Mouse (Mus musculus): Measurements from ENCODE around the gene Gm14548.
"Not testable (repeated sequence)": the region's sequence is repeated elsewhere in the genome, so short reads cannot be mapped to it uniquely, and the experiment has no call there.

Gm14548 gene

DNA sequence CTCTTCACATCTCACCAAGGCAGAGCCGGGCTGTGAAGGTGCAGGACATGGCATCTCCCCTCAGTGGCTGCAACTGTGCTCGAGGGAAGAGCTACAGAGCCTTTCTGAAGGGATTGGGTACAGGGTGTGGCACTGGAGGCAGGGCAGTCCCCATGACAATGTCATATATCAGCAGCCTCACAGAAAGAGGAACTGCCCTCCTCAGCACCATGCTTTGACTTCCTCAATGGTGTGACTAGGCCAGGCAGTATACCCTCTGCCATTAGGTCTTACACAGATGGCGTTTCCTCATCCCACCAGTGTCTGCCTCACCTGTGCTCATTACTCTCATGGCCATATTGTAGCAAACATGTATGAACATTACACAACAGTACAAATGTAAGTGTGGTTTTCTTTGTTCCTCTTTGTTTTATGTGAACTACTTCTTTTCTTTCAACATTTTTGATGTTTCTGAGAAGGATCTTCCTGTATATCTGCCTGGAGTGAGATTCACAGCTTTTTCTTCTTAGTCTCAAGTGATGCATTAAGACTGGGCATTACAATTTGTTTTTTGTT is at the start of gene Gm14548:
Gm14548 (minus strand) TSS at position 85 of the 555 bp plus-strand sequence.
- not testable (repeated sequence) for DNase-seq (ENCODE audit: low spot score)

DNA sequence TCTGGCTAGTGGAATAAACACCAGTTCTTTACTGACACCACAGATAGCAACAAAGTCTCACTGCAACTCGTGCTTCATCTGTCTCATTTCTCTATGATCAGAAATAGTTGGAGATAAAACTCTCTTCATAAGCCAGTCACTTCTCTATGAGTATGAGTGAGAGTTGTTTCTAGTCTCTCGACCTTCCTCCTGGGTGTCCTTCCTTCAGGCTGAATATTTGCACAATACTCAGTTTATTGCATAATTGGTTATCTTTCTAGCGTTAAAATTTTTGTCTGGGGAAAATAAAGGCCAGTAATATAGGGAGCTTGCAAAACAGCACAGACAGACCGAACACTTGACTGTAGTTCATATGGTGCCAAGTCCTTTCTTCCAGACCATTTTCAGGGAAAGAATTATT is 48.2 kb upstream of the Gm14548 start:
- DNase-seq (ENCODE audit: low spot score) = no peak

DNA sequence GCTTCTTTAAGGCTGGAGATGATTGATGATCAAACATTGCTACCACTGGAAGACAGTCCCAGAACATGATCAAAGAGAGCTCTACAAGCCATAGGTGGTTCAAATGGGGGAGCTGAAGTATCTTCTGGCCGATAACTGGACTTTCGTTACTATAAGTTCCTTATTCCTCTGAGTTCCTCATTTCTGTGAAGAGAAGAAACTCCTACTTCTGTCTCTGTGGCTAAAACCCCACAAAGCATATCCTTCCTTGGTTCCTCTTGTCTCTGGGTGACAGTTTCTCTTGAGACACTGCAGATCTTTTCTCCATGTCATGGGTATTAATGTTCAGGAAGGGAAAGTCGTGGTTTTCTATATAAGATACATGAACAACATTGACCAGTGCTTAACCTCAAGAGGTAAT is 43.0 kb upstream of the Gm14548 start:
- no peak for DNase-seq (ENCODE audit: low spot score)

DNA sequence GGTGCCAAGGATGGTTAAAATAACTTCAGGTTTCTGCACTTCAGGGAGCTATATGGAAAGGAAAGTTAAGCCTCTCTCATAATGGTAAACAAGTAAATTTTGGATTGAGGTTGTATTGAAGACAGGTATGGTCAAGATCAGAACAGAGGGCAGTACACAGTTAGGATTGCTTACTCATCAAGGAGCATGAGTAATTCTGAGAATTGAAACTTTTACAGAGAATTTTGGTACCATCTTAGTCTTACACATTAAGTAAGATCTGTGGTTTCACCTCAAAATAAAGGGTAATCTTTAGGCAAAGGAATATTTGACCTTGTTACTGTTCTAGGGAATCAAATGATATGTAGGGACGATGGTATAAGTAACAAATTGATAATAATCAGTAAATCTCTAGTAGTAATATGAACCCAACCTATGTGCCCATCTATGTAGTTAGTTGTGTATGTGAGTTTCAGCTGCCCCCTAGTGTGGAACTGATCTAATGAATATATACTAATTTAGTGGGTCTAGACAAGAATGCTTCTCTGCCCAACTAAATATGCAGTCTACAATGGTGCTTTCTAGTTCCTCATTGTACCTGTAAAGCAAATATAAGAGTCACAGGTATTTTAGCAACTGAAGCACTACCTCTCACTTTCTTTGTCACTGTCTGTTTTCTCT is 42.1 kb upstream of the Gm14548 start:
- DNase-seq (ENCODE audit: low spot score) = no peak

DNA sequence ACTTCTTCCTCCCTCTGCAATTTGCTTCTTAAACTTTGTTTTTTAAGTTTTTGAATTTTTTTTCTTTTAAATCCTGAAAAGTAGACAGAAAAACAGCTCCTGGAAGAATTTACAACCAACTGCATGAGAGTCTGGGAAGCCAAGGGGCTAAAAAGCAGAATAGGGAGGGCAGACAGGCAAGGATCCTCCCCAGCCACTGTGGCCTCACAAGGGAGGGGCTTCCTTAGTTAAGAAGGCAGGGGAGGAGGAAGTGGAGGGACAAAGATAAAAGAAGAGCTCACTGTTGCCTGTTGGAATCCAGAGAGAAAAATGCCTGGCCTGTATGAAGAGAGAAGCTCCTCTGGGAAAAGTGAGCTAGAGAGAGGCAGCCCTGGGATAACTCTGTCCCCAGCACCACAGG is 37.6 kb upstream of the Gm14548 start:
- DNase-seq (ENCODE audit: low spot score) = not testable (repeated sequence)

DNA sequence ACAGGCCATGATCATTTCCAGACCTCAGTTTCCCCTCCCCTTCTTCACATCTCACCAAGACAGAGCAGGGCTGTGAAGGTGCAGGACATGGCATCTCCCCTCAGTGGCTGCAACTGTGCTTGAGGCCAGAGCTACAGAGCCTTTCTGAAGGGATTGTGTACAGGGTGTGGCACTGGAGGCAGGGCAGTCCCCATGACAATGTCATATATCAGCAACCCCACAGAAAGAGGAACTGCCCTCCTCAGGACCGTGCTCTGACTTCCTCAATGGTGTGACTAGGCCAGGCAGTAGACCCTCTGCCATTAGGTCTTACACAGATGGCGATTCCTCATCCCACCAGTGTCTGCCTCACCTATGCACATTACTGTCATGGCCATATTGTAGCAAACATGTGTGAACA is 17.5 kb upstream of the Gm14548 start, which contains the start of gene Lilra6:
Lilra6 (minus strand) TSS at position 117 of the 400 bp plus-strand sequence.
- not testable (repeated sequence) for DNase-seq (ENCODE audit: low spot score)

DNA sequence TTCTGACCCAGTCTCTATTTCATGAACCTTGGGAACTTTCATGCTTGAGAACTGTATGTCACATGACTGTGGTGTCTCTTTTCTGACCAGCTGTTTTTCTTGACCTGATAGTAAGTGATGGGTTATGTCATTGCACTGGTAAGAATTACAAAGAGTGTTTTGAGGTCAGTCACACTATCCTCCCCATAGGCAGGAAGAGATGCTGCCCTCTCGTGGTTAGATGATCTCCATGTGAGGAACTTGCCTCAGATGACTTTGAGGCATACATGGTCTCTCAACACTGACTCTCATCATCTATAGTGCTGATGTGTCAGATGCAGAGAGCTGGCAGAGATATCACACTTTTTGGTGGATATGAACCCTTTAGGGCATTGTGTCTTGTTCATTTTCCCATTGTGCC is 5.8 kb upstream of the Gm14548 start:
- no peak for DNase-seq (ENCODE audit: low spot score)

DNA sequence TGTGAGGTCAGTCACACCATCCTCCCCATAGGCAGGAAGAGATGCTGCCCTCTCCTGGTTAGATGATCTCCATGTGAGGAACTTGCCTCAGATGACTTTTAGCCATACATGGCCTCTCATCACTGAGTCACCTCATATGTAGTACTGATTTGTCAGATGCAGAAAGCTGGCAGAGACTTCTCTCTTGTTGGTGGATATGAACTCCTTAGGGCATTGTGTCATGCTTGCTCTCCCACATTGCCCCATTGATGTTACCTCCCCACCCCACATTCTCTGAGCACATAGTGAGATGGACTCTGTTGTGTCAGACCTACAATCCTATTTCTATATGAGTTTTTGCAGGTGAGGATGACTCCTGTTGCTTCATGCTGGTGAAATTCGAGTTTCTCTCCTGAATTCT is 22.9 kb downstream of the Gm14548 start:
- not testable (repeated sequence) for DNase-seq (ENCODE audit: low spot score)

DNA sequence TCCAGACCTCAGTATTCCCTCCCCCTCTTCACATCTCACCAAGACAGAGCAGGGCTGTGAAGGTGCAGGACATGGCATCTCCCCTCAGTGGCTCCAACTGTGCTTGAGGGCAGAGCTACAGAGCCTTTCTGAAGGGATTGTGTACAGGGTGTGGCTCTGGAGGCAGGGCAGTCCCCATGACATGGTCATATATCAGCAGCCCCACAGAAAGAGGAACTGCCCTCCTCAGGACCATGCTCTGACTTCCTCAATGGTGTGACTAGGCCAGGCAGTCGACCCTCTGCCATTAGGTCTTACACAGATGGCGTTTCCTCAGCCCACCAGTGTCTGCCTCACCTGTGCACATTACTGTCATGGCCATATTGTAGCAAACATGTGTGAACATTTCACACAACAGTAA is 53.0 kb downstream of the Gm14548 start, which contains the start of gene Pira2:
Pira2 (minus strand) TSS at position 101 of the 400 bp plus-strand sequence.
- not testable (repeated sequence) for DNase-seq (ENCODE audit: low spot score)

DNA sequence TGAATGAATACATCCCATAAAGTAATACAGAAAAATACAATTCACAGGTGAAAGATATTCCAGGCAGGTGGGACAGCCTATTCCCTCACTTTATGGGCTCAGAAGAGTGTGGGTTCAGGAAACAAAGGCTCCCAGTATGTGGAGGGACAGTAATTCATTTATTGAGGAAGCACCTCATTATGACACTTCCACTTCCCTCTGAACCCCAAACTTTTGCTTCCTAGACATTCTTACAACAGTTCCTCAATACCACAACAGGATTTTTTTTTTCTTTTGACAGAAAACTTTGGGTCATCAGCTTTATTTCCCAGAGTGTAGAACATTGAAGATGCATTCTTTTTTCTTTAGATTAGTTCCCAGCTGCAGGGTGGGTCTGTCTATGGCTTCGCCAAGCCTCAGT is 60.1 kb downstream of the Gm14548 start:
- DNase-seq (ENCODE audit: low spot score) = not testable (repeated sequence)
